Mouse (Mus musculus) effector memory CD4-positive, alpha-beta T cell, adult 5 months (primary cell): ENCODE results near the gene Vmn2r109. TPM values are rescaled to one million over a fixed set of nuclear protein-coding genes. Genes with fewer than 3 reads are reported as not detected.

ENCODE experiments used
- polyA plus RNA-seq: library from polyadenylated mRNA; unstranded; fragments of 100-300 nt; shearing (Covaris generic); gene quantifications from one replicate; pipeline ENCODE4 v1.2.1, GENCODE M21; 2017

The Vmn2r109 gene
- polyA plus RNA-seq, result not detected

GRCm38 (mm10) chr17:20564656-20565055 is at the start of gene Vmn2r109:
TSS of gene Vmn2r109 (minus strand) at chr17:20564756.

GRCm38 (mm10) chr17:20596323-20596722 is 31.8 kb upstream of the Vmn2r109 start, which contains the start of gene Vmn2r110:
TSS of gene Vmn2r110 (minus strand) at chr17:20596423.

GRCm38 (mm10) chr17:20497858-20498257 is 66.7 kb downstream of the Vmn2r109 start, which contains the start of gene Vmn1r225:
TSS of gene Vmn1r225 (plus strand) at chr17:20498158.

Other genes with a start within 250 kb of the Vmn2r109 start
- gene Vmn2r107, start 219.5 kb downstream of the Vmn2r109 start, polyA plus RNA-seq, result not detected
- gene Vmn1r224, start 150.6 kb downstream of the Vmn2r109 start, polyA plus RNA-seq, result not detected
- gene Vmn2r108, start 83.4 kb downstream of the Vmn2r109 start, polyA plus RNA-seq, result not detected
- gene Vmn1r225, start 66.6 kb downstream of the Vmn2r109 start, polyA plus RNA-seq, result not detected
- gene Vmn2r110, start 31.7 kb upstream of the Vmn2r109 start, polyA plus RNA-seq, result 0.05 TPM
- 0.36 TPM for gene Fpr-rs3, start 60.1 kb upstream of the Vmn2r109 start, polyA plus RNA-seq
- not detected for gene Vmn1r226, start 118.1 kb upstream of the Vmn2r109 start, polyA plus RNA-seq
- not detected for gene Vmn1r227, start 165.1 kb upstream of the Vmn2r109 start, polyA plus RNA-seq
- not detected for gene Vmn1r228, start 221.4 kb upstream of the Vmn2r109 start, polyA plus RNA-seq
- 0.04 TPM for gene Vmn1r229, start 246.8 kb upstream of the Vmn2r109 start, polyA plus RNA-seq